Mouse (Mus musculus) lung, adult 2 months (tissue): ENCODE results near the gene Vmn1r82. TPM values are rescaled to one million over a fixed set of nuclear protein-coding genes. Genes with fewer than 3 reads are reported as not detected.

ENCODE experiments used
- DNase-seq: peaks from one replicate; pipeline ENCODE4 v3.0.0; 2022
- H3K4me1 ChIP-seq: fragments of 200-500 bp; 2 replicates; pipeline ENCODE4 v1.6.1; 2011; ENCODE audit warnings: low read length; ENCODE audit not compliant: control insufficient read depth, insufficient read depth
- H3K4me3 ChIP-seq: fragments of 200-500 bp; replicated peaks from 2 replicates; pipeline ENCODE3; 2011; ENCODE audit warnings: low read depth, mild to moderate bottlenecking, control low read depth, low read length; ENCODE audit errors: extremely low read depth
- CTCF ChIP-seq: fragments of 200-500 bp; IDR thresholded peaks from 2 replicates; pipeline ENCODE4 v1.5.1; 2011; ENCODE audit warnings: mild to moderate bottlenecking, low read length, control low read depth; ENCODE audit not compliant: insufficient read depth
- POLR2A ChIP-seq: fragments of 200-500 bp; IDR thresholded peaks from 2 replicates; pipeline ENCODE4 v1.6.1; 2011; ENCODE audit warnings: low read depth, mild to moderate bottlenecking, control low read depth, low read length, borderline replicate concordance; ENCODE audit errors: extremely low read depth
- WGBS: fragments of 180-500 bp; shearing (Covaris S2); methylation state at CpG from one replicate; pipeline ENCODE4 v1.1.7; 2018; 5-methylcytosine and 5-hydroxymethylcytosine counted together
- polyA plus RNA-seq: library from polyadenylated mRNA; depleted of rRNA; stranded (reverse); fragments of >200 nt; gene quantifications from 2 replicates; pipeline ENCODE4 v1.2.3, GENCODE M21; 2012; rRNA removed

The Vmn1r82 gene
- polyA plus RNA-seq, result not detected in 2 replicates

GRCm38 (mm10) chr7:12300130-12300529 lies at the start of gene Vmn1r82:
Gene Vmn1r82, plus strand, starts transcription at chr7:12300430.
- TF ChIP-seq CTCF (no peak), POLR2A (no peak)
- Histone ChIP-seq H3K4me3 (no peak within 1 kb of the TSS), H3K4me1 (no peaks in the 10 kb centered on the region)
- 45% methylated on average over 2 of the region's 2 CpGs for WGBS
- no peak for DNase-seq

DNA sequence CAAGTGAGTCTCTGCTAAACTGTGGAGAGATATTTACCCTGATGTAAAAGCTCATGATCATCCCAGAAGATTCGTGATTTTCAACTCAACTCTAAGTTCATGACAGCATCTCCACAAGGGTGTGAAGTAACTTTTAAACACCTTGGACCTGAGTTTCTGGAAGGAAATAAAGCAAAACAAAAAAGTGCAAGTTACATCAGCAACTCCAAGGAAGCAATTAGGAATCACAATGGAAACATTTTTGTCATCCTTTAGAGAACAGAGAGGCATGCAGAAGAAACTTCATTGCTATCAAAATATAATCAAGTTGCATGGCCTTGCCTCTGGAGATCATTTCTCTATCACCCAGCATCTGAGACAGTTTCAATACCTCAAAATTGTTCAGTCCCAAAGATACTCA lies 32.1 kb upstream of the Vmn1r82 start, which contains the start of gene Vmn1r81:
Gene Vmn1r81 (minus strand): TSS at position 101 of the 400 bp plus-strand sequence.
- Histone ChIP-seq H3K4me1 (no peaks in the 10 kb centered on the region), H3K4me3 (no peak within 1 kb of the TSS)
- DNase-seq, result no peak
- TF ChIP-seq POLR2A (no peak), CTCF (no peak)
- 66% methylated on average over 1 of the region's 1 CpGs for WGBS

DNA sequence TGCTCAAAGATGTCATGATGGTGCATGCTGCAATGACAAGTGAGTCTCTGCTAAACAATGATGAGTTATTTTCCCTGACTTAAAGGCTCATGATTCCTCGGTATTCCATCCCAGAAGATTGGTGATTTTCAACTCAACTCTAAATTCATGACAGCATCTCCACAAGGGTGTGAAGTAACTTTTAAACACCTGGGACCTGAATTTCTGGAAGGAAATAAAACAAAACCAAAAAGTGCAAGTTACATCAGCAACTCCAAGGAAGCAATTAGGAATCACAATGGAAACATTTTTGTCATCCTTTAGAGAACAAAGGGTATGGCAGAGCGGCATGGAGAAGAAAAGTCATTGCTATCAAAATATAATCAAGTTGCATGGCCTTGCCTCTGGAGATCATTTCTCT lies 29.2 kb downstream of the Vmn1r82 start, which contains the start of gene Vmn1r83:
Gene Vmn1r83 (minus strand): TSS at position 101 of the 400 bp plus-strand sequence.
- no peak for TF ChIP-seq POLR2A
- Histone ChIP-seq H3K4me3 (no peak within 1 kb of the TSS), H3K4me1 (no peaks in the 10 kb centered on the region)
- WGBS, result 70% methylated on average over 2 of the region's 2 CpGs
- DNase-seq, result no peak

Other genes with a start within 250 kb of the Vmn1r82 start
- not detected in 2 replicates for gene Vmn1r78, start 150.2 kb upstream of the Vmn1r82 start, polyA plus RNA-seq
- not detected in 2 replicates for gene Vmn1r79, start 129.2 kb upstream of the Vmn1r82 start, polyA plus RNA-seq
- gene Vmn1r80, start 111.1 kb upstream of the Vmn1r82 start, polyA plus RNA-seq, result not detected in 2 replicates
- not detected in 2 replicates for gene Vmn1r81, start 32.2 kb upstream of the Vmn1r82 start, polyA plus RNA-seq
- not detected in 2 replicates for gene Vmn1r83, start 29.1 kb downstream of the Vmn1r82 start, polyA plus RNA-seq
- gene Vmn1r84, start 68.8 kb downstream of the Vmn1r82 start, polyA plus RNA-seq, result not detected in 2 replicates
- gene Zfp551, start 122.3 kb downstream of the Vmn1r82 start, polyA plus RNA-seq, result 0.51 and 0.81 TPM in 2 replicates
- 2.8 and 3.3 TPM in 2 replicates for gene Zfp606, start 177.9 kb downstream of the Vmn1r82 start, polyA plus RNA-seq
- gene 2900092C05Rik, start 212.1 kb downstream of the Vmn1r82 start, polyA plus RNA-seq, result not detected in 2 replicates